ENCODE assay signal across 27 mouse cellular contexts in the genomic region with DNA sequence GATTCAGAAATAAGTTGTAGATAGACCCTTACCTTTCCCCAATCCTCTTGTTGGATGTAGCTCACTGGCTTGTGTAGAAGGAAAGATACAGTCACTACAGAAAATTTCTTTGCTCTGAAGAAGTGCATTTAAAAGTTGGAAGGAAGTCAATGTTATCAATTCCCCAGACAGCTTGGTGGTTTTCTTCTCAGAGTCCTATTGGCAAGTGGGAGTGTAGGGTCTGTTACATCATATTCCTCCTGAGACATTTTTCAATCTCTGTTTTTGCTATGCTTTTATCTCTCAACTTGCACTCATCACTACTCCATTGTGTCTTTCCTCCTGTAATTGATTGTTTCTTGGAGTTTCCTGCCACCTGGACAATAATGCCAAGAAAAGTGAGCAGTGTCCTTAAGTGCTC. TPM values are rescaled to one million over a fixed set of nuclear protein-coding genes. Genes with fewer than 3 reads are reported as not detected.
DNase-seq lines count a peak whose midpoint lies in the region; ATAC-seq and TF ChIP-seq lines count a peak whose summit lies in the region.
"Had no signal": no experiment of that assay in that cellular context is flagged by ENCODE, and none has a peak within 500 bp of the region (broad histone marks: within the 10 kb centered on the region; RNA-seq: fewer than 3 reads in every experiment).

TSS of gene Mrgpra2b (minus strand) at position 101 of the 400 bp plus-strand sequence.

- H3K27ac ChIP-seq in kidney, adult 2 months (ENCODE audit: insufficient read depth, low read depth, low read length) = no peak within 1 kb of the TSS
- H3K27ac ChIP-seq: embryonic facial prominence, embryonic 10.5 days; embryonic facial prominence, embryonic 12.5 days; forebrain, embryonic 13.5 days; forebrain, embryonic 15.5 days had no signal

- H3K36me3 ChIP-seq in kidney, adult 2 months (ENCODE audit: control insufficient read depth, insufficient read depth, low read length) = no peaks in the 10 kb centered on the region
- H3K36me3 ChIP-seq: embryonic facial prominence, embryonic 10.5 days; embryonic facial prominence, embryonic 12.5 days; forebrain, embryonic 15.5 days had no signal

- DNase-seq in kidney, adult 2 months = no peak
- DNase-seq in cerebellum, adult 9-11 months = no peak
- no peak for DNase-seq in urinary bladder, postnatal 14 days (ENCODE audit: low spot score)
- DNase-seq: adrenal gland, adult 2 months; adrenal gland, postnatal 10 days; adrenal gland, postnatal 25 days; cerebellum, adult 11 months; cerebellum, adult 18-20 months; cerebellum, adult 8-10 months; cerebellum, postnatal 10 days; cerebellum, postnatal 25 days; forebrain, postnatal 0 days had no signal

- H3K27me3 ChIP-seq in kidney, adult 2 months (replicated peaks; ENCODE audit: control insufficient read depth, insufficient read depth, low read length) = no peaks in the 10 kb centered on the region
- H3K27me3 ChIP-seq: embryonic facial prominence, embryonic 12.5 days; forebrain, embryonic 13.5 days; forebrain, embryonic 15.5 days had no signal

- ATAC-seq in erythroid progenitor cell, adult 5-6 weeks (replicated peaks; ENCODE audit: low FRiP score, poor library complexity, severe bottlenecking) = no peak
- ATAC-seq in megakaryocyte, adult 5-6 weeks (ENCODE audit: poor library complexity, severe bottlenecking) = no peak
- no peak for ATAC-seq in neutrophil, adult 5-6 weeks (ENCODE audit: extremely low read depth, insufficient number of reproducible peaks, low FRiP score, poor library complexity, severe bottlenecking)
- ATAC-seq: forebrain, embryonic 13.5 days; forebrain, embryonic 15.5 days; forebrain, postnatal 0 days had no signal

- H3K4me3 ChIP-seq in kidney, adult 2 months (ENCODE audit: insufficient read depth, low read depth, low read length) = no peak within 1 kb of the TSS
- H3K4me3 ChIP-seq: embryonic facial prominence, embryonic 10.5 days; embryonic facial prominence, embryonic 12.5 days; erythroblast, embryonic 14.5 days; forebrain, embryonic 13.5 days; forebrain, embryonic 15.5 days had no signal

- no peak for TF ChIP-seq POLR2A in kidney, adult 2 months (IDR thresholded peaks at IDR 0.05; ENCODE audit: low read depth, low read length)

- H3K4me1 ChIP-seq in kidney, adult 2 months (ENCODE audit: control insufficient read depth, insufficient read depth, low read length) = no peaks in the 10 kb centered on the region
- H3K4me1 ChIP-seq: embryonic facial prominence, embryonic 10.5 days; embryonic facial prominence, embryonic 12.5 days; forebrain, embryonic 13.5 days; forebrain, embryonic 15.5 days had no signal

- no peak for TF ChIP-seq CTCF in kidney, adult 2 months (conservative IDR thresholded peaks at IDR 0.05; ENCODE audit: insufficient read depth, insufficient read length, low read depth, low read length)

RNA-seq across cellular contexts. Expression of gene Mrgpra2b, which starts in this region (rescaled TPM):
- 38.1 and 61.6 TPM in 2 replicates for total RNA-seq in erythroid progenitor cell, adult 5-6 weeks (2015; ENCODE audit: low replicate concordance)
- 6.8 and 14.7 TPM in 2 replicates for total RNA-seq in erythroid progenitor cell, adult 5-6 weeks (2017; ENCODE audit: low replicate concordance)
- 94.4 and 106 TPM in 2 replicates for total RNA-seq in megakaryocyte, adult 5-6 weeks (2015)
- 28.8 and 36.2 TPM in 2 replicates for total RNA-seq in megakaryocyte, adult 5-6 weeks (2017)
- 35.1 and 42.4 TPM in 2 replicates for total RNA-seq in neutrophil, adult 5-6 weeks (2017)
- 0.09 TPM in 1 of 2 replicates, not detected in the other for polyA plus RNA-seq in kidney, adult 2 months (2012; rRNA removed)
- total RNA-seq: adrenal gland, adult 2 months; adrenal gland, postnatal 25 days; ES-E14; forebrain, postnatal 0 days; MEL had no signal
- polyA plus RNA-seq: adrenal gland, adult 2 months; brain, embryonic 14.5 days; C2C12; cortical plate, adult 2 months; embryonic facial prominence, embryonic 10.5 days; embryonic facial prominence, embryonic 12.5 days; embryonic facial prominence, embryonic 14.5 days; erythroblast, embryonic 14.5 days; forebrain, embryonic 11.5 days; forebrain, embryonic 13.5 days; forebrain, embryonic 15.5 days; forebrain, postnatal 0 days had no signal
